17 mouse cellular contexts compared by ENCODE assay signal in the genomic region with DNA sequence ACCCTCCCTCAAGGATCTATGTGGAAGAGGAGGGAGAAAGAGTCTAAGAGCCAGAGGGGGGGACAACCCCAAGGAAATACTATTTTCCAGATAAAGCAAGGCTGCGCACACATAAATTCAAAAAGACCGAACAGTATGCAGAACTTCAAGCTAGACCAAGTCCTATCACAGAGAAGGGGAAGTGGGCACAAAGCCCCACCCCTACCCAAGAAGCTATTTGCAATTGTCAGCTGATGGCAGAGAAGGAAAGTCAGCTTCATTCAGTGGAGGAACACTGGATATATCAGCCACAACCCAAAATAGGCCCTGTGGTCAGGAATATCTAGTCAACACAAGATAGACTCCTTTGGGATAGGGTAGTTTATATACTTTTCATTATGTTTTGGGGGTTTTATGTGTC.
DNase-seq lines count a peak whose midpoint lies in the region; ATAC-seq and TF ChIP-seq lines count a peak whose summit lies in the region.
"Had no signal": no experiment of that assay in that cellular context is flagged by ENCODE, and none has a peak within 500 bp of the region (broad histone marks: within the 10 kb centered on the region; RNA-seq: fewer than 3 reads in every experiment).

No protein-coding gene starts in this region.

- H3K4me1 ChIP-seq in embryonic facial prominence, embryonic 13.5 days, result no peaks in the 10 kb centered on the region
- no peaks in the 10 kb centered on the region for H3K4me1 ChIP-seq in embryonic facial prominence, embryonic 10.5 days
- no peaks in the 10 kb centered on the region for H3K4me1 ChIP-seq in lung, postnatal 0 days (ENCODE audit: insufficient read depth, low read depth, low read length)
- H3K4me1 ChIP-seq: embryonic facial prominence, embryonic 15.5 days; forebrain, embryonic 12.5 days; midbrain, embryonic 12.5 days had no signal

- no peaks in the 10 kb centered on the region for H3K36me3 ChIP-seq in embryonic facial prominence, embryonic 13.5 days
- H3K36me3 ChIP-seq in embryonic facial prominence, embryonic 10.5 days (replicated peaks), result no peaks in the 10 kb centered on the region
- H3K36me3 ChIP-seq in lung, postnatal 0 days (ENCODE audit: insufficient read depth, low read length), result no peaks in the 10 kb centered on the region
- H3K36me3 ChIP-seq: embryonic facial prominence, embryonic 15.5 days; forebrain, embryonic 12.5 days; limb, embryonic 15.5 days; midbrain, embryonic 12.5 days had no signal

- no peak for DNase-seq in embryonic facial prominence, embryonic 10.5 days (ENCODE audit: low spot score)
- peak; percentile 6 to 14 for DNase-seq in lung, adult 18-20 months
- DNase-seq in lung, postnatal 0 days (ENCODE audit: low spot score), result no peak
- DNase-seq in skeletal muscle tissue, adult 2 months (ENCODE audit: low read depth, low spot score), result peak; percentile 4
- no peak for DNase-seq in cerebellum, adult 18-20 months
- DNase-seq: gastrocnemius, postnatal 36 days; kidney, postnatal 4 days; liver, postnatal 0 days; right cerebral cortex, postnatal 25 days had no signal

- no peak overlapping the region for H3K4me2 ChIP-seq in embryonic facial prominence, embryonic 13.5 days
- H3K4me2 ChIP-seq in lung, postnatal 0 days (replicated peaks; ENCODE audit: low read depth, low read length), result no peak overlapping the region
- H3K4me2 ChIP-seq: embryonic facial prominence, embryonic 15.5 days; forebrain, embryonic 12.5 days; limb, embryonic 15.5 days; midbrain, embryonic 12.5 days had no signal

- no peaks in the 10 kb centered on the region for H3K27me3 ChIP-seq in embryonic facial prominence, embryonic 13.5 days
- no peaks in the 10 kb centered on the region for H3K27me3 ChIP-seq in embryonic facial prominence, embryonic 10.5 days (replicated peaks; ENCODE audit: low read depth, poor library complexity, severe bottlenecking)
- no peaks in the 10 kb centered on the region for H3K27me3 ChIP-seq in lung, postnatal 0 days (replicated peaks; ENCODE audit: insufficient read depth, low read length)
- H3K27me3 ChIP-seq: embryonic facial prominence, embryonic 15.5 days; forebrain, embryonic 12.5 days; limb, embryonic 15.5 days; midbrain, embryonic 12.5 days; Patski had no signal

- H3K9ac ChIP-seq in embryonic facial prominence, embryonic 13.5 days, result no peak overlapping the region
- no peak overlapping the region for H3K9ac ChIP-seq in lung, postnatal 0 days (replicated peaks; ENCODE audit: low read depth)
- H3K9ac ChIP-seq: embryonic facial prominence, embryonic 15.5 days; forebrain, embryonic 12.5 days; limb, embryonic 15.5 days; liver, postnatal 0 days; midbrain, embryonic 12.5 days had no signal

- WGBS in embryonic facial prominence, embryonic 13.5 days, result 93% methylated on average over 2 of the region's 2 CpGs
- 96% methylated on average over 2 of the region's 2 CpGs for WGBS in embryonic facial prominence, embryonic 10.5 days
- 97% methylated on average over 2 of the region's 2 CpGs for WGBS in lung, postnatal 0 days

- no peak for TF ChIP-seq CTCF in lung, postnatal 0 days (IDR thresholded peaks at IDR 0.05)

- H3K27ac ChIP-seq in embryonic facial prominence, embryonic 13.5 days, result no peak overlapping the region
- H3K27ac ChIP-seq in embryonic facial prominence, embryonic 10.5 days (replicated peaks), result no peak overlapping the region
- no peak overlapping the region for H3K27ac ChIP-seq in lung, postnatal 0 days (ENCODE audit: low read length)
- H3K27ac ChIP-seq: embryonic facial prominence, embryonic 15.5 days; forebrain, embryonic 12.5 days; limb, embryonic 15.5 days; midbrain, embryonic 12.5 days had no signal

- H3K9me3 ChIP-seq in embryonic facial prominence, embryonic 13.5 days, result no peaks in the 10 kb centered on the region
- no peaks in the 10 kb centered on the region for H3K9me3 ChIP-seq in embryonic facial prominence, embryonic 10.5 days
- H3K9me3 ChIP-seq in lung, postnatal 0 days (ENCODE audit: low read length), result no peaks in the 10 kb centered on the region
- H3K9me3 ChIP-seq: embryonic facial prominence, embryonic 15.5 days; forebrain, embryonic 12.5 days; limb, embryonic 15.5 days; midbrain, embryonic 12.5 days had no signal

- ATAC-seq in embryonic facial prominence, embryonic 13.5 days (ENCODE audit: insufficient number of reproducible peaks, insufficient read depth, low FRiP score, low TSS enrichment, low read depth), result 0 out of 2 replicates have a peak, but pooled peaks have one; percentile 20
- ATAC-seq in lung, postnatal 0 days, result no peak
- ATAC-seq in hematopoietic stem cell, adult 5-6 weeks (replicated peaks in 1 of 2; ENCODE audit: insufficient read depth in 1 of 2, low FRiP score in 2 of 2, low TSS enrichment in 1 of 2, low read depth in 1 of 2, poor library complexity in 2 of 2, severe bottlenecking in 2 of 2), result peak; percentile 75 to 81
- no peak for ATAC-seq in megakaryocyte-erythroid progenitor cell, adult 5-6 weeks (replicated peaks; ENCODE audit: low FRiP score, low TSS enrichment, poor library complexity, severe bottlenecking)
- ATAC-seq: liver, postnatal 0 days; Patski had no signal

- no peak for TF ChIP-seq EP300 in lung, postnatal 0 days (IDR thresholded peaks at IDR 0.05)

- H3K4me3 ChIP-seq in embryonic facial prominence, embryonic 13.5 days, result no peak overlapping the region
- no peak overlapping the region for H3K4me3 ChIP-seq in embryonic facial prominence, embryonic 10.5 days
- H3K4me3 ChIP-seq in lung, postnatal 0 days (ENCODE audit: low read depth, low read length), result no peak overlapping the region
- H3K4me3 ChIP-seq: embryonic facial prominence, embryonic 15.5 days; forebrain, embryonic 12.5 days; limb, embryonic 15.5 days; midbrain, embryonic 12.5 days had no signal

Comparison
In these comparisons a context has a peak if more than half of its experiments do, and no peak if none do; other contexts are left out.
1. DNase-seq: peak in lung, adult 18-20 months (2 of 2) and skeletal muscle tissue, adult 2 months (single experiment); none in embryonic facial prominence, embryonic 10.5 days (single experiment), lung, postnatal 0 days (single experiment) and cerebellum, adult 18-20 months (0 of 2).
2. ATAC-seq: peak in embryonic facial prominence, embryonic 13.5 days (single experiment) and hematopoietic stem cell, adult 5-6 weeks (2 of 2); none in lung, postnatal 0 days (single experiment) and megakaryocyte-erythroid progenitor cell, adult 5-6 weeks (single experiment).